Mouse (Mus musculus): ENCODE data around the gene Tet3.

- no peak for TF ChIP-seq CTCF (IDR thresholded peaks at IDR 0.05; ENCODE audit: extremely low read depth, insufficient read depth, low read length)
- no peak for TF ChIP-seq POLR2A (IDR thresholded peaks at IDR 0.05; ENCODE audit: extremely low read depth, insufficient read depth, low read length)
These were observed 77.1 kb downstream of the Tet3 start for GRCm38 (mm10) chr6:83381510-83382491.

Data from cortical plate, adult 2 months (tissue).